Mouse (Mus musculus): Measurements from ENCODE around the gene Sidt2. TPM values are rescaled to one million over a fixed set of nuclear protein-coding genes. Genes with fewer than 3 reads are reported as not detected.

The Sidt2 gene
- total RNA-seq, 2 experiments from 2014 or later: 112 to 116 TPM

DNA sequence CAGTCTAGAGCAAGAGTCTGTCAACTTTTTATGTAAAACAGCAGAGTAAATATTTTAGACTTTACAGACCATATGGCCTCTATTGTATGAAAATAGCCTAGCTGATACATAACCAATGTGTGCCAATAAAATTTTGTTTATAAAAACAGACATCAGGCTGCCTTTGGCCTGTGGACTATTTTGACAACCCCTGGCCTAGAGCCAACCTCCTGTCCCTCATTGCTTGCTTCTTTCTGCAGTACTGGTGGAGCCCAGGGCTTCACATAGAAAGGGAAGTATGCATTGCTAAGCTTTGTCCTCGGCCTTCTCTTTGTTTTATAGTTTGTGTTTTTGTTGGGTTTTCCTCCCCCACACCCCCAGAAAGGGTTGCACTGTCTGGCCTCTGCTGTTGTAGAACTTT is 23.1 kb downstream of the Sidt2 start:
- intact Hi-C loops (cut with DNase I): no loop called here

DNA sequence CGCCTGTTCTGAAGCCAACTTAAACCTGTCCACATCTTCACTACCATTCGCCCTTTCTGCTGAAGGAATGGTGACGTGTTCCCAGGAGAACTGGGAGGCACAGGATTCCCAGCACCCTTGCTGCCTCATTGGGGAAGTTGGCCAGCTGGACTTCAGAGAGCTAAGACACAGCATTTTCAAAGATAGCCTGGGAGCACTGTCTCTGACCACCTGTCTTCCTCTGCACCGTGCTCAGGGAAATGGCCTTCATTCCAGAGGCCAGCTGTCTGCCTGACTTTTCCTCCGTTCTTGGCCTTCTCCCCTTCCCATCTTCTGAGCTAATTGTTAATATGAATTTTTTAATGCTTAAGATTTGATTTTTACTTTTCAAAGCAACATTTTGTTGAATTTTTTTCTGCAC is 25.8 kb downstream of the Sidt2 start:
- intact Hi-C loops (cut with DNase I): no loop called here
- no peak for DNase-seq (ENCODE audit: low spot score in 2 of 2)

More for the DNA sequence above, 23.1 kb downstream of the Sidt2 start:
- no peak for DNase-seq (ENCODE audit: low spot score in 2 of 2)

DNA sequence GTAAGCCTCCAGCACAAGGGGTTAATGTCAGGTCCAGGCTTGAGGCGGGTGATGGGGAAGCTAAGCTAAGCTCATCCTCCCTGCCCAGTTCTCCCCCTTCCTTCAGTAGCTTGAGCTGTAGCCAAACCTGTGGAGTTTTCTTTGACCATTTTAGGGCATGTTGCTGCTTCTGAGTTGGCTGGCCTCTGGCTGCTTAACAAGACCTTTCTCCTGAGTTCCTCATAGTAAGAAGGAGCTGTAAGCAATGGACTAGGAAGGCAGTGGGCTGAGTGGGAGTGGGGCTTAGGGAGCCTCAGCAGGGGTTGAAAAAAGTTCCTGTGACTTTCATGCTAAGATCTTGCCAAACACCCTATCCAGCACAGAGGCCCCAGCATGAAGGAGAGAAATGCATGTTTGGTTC is 35.2 kb downstream of the Sidt2 start:
- DNase-seq (ENCODE audit: low spot score in 2 of 2): no peak
- intact Hi-C loops (cut with DNase I): no loop called here

DNA sequence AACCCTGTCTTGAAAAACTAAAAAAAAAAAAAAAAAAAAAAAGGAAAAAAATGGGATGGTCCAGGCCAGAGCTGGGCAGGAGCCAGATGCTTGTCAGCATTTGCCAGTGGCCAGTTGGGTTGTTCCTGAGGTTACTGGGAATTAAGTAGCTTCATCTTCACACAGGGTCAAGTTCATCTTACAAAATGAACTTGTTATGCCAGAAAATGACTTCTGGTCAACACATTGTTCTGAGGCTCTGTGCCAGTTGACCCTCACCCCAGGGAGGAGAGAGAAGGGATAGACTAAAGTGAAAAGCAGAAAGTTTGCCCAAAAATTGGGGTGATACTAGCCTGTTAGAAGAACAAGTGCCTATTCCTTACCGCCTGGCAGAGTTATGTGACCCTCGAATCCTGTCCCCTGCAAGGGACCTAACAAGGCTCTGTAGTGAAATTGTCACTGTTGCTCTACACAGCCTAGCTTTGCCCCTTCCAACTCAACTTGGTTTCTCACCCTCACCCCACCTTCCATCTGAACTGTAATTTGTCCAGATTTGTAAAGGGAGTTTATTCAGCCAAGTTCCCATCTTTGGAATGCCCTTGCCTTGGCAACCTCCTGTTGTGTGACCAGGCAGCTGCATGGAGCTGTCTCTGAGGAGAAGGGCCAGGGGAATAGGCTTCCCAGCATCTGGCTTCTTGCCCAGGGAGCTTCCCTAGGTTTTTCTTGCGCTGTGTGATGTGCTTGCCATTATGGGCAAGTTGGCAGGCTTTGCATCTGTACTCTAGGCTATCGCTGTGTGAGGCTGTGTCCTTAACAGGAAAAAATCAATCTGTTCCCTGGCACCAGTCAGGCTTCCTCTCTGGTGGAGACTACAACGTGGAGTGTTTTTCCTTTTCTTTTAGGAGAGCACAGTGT is 37.8 kb downstream of the Sidt2 start:
- DNase-seq (ENCODE audit: low spot score in 2 of 2): peak; percentile 72 to 75
- intact Hi-C loops (cut with DNase I): no loop called here

DNA sequence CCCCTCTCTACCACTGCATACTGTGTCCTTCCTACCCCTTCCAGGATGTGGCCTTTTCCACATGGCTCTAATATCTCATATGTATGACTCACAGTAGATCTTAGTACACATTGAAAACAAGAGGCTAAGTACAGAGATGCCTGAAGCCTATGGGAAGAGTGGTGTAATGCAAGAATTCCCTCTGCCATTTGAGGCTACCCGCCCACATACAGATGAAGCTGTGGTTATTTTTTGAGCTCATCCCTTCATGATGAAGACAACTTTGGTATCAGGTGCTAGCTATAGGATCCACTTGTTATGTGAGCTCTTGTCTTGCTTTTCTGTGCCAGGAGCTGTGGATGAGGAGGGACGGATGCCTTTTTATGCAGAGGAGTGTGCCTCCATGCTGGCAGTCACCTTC is 39.4 kb downstream of the Sidt2 start:
- intact Hi-C loops (cut with DNase I): no loop called here
- peak in 1 of 2 experiments; percentile 28 for DNase-seq (ENCODE audit: low spot score in 2 of 2)

DNA sequence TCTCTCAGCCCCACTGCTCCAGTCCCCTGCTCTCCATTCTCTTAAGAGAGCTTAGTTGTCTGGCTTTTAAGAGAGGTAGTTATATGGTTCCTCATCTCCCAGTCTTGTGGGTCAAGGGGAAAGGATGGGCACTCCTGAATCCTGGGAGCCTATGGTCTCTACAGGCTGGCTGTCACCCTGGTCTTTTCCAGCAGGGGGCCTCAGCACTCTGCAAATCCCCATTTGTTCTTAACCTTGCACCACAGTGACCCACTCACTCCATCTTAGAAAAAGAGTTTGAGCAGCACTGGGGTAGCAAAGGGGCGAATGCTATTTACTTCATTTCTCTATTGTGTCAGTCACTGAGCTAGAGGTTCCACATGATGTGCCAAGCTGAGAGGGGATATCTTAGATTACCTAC is 43.4 kb downstream of the Sidt2 start:
- peak; percentile 34 to 48 for DNase-seq (ENCODE audit: low spot score in 2 of 2)
- intact Hi-C loops (cut with DNase I): no loop called here

DNA sequence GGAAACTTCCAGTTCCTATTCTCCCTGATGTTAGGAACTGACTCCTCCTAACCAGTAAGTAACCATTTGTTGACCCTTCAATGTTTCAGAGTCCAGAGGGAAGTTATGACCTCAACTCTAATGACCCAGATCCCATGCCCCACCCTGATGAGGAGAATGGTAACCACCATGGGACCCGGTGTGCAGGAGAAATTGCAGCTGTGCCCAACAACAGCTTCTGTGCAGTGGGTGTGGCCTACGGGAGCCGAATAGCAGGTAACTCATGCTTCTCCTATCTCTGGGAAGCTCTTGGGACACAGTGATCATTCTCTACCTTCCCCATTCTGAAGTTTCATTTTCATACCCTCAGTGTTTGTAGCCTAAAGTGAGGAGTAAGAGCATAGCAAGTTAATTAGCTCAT is 44.1 kb downstream of the Sidt2 start:
- intact Hi-C loops (cut with DNase I): no loop called here
- DNase-seq (ENCODE audit: low spot score in 2 of 2): no peak

DNA sequence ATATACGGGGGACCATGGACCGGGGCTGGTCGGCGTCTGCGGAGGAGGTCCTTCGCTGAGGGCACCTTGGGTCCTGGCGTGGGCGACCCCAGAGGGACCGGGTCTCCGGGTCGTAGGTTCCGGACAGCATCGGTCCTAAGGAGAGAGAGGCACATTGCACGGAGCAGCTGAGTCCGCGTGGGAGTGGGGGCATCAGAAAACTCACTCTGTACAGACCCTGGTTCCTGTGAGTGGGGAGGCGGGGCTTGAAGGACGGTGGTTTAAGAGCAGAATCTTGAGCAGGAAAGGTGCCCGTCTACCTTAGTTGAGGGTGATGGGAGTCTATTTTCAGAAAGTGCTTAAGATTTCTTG is 48.0 kb downstream of the Sidt2 start:
- DNase-seq (ENCODE audit: low spot score in 2 of 2): no peak
- intact Hi-C loops (cut with DNase I): no loop called here

DNA sequence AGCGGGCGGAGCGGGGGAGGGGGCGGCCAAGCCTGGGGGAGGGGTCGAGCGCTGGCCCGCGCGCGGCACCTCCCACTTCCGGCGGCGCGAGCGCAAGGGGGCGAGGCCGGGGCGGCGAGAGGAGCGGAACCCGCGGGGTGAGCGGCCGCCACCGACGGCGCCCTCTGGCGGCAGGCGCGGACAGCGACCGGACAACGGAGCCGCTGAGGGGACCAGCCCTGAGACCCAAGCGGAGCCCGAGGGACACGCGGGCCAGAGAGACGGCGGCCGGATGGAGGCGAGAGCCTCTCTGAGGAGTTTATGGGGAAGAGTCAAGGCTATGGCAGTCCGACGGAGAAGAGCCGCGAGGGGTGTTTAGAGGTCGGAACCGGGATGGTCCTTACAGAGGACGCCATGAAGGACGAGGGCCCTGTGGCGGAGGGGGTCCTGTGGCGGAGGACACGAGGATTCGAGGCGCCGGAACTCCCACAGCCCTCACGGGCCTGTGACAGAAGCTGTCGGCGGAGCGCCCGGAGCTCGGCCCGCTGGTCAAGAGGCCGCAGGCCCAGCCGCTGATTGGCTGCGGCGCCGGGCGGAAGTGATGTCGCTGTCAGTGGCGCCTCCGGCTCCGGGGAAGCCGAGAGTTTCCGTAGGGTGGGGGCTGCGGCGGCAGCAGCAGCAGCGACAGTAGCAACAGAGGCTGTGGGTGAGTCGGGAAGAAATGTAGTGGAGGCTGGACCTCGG is 48.5 kb downstream of the Sidt2 start, which contains the start of the genes Pcsk7 and Rnf214:
TSS of gene Pcsk7 (plus strand) at position 143 of the 723 bp plus-strand sequence.
TSS of gene Rnf214 (minus strand) at position 557 of the 723 bp plus-strand sequence.
- intact Hi-C loops (cut with DNase I): no loop called here
- peak; percentile 89 to 92 for DNase-seq (ENCODE audit: low spot score in 2 of 2)

DNA sequence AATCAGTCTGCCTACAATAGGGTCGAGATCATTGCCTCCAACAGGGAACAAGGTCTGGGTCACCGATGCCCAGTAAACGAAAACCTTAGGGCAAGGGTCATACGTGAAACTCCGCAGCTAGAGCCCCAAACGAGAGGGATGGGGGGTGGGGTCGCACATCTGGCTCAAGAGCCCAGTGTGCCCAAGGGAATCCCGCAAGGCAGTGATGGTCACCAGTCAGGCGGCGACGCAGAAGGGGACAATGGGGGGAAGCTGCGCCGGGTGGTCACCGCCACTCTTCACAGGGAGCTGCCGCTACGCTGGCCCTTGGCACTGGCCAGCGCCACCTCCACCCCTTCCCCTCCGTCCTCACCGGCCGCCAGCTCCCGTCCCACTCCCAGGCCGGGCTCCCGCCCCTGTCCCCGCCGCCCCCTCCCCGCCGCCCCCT is 49.2 kb downstream of the Sidt2 start:
- intact Hi-C loops (cut with DNase I): no loop called here

DNA sequence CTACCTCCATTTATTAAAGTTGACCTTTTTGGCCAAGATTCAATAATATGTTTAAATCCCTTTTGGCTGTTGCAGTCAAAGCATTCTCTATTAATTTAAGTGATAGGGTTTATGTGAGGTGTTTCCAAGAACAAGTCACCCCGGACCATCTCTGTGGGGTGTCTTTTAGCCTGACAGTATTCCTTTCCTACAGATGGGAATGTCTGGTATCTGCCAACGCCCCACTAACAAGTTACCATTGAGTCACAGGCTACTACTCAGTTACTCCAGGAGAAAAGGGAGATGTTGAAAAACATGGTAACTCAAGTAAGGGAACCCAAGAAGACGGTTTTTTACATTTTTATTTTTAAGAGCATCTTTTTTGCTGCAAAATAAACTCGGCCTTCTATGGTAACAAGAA is 49.9 kb downstream of the Sidt2 start:
- no peak for DNase-seq (ENCODE audit: low spot score in 2 of 2)
- intact Hi-C loops (cut with DNase I): no loop called here

More for the DNA sequence above, 49.2 kb downstream of the Sidt2 start:
- DNase-seq (ENCODE audit: low spot score in 2 of 2): peak in 1 of 2 experiments; percentile 24

DNA sequence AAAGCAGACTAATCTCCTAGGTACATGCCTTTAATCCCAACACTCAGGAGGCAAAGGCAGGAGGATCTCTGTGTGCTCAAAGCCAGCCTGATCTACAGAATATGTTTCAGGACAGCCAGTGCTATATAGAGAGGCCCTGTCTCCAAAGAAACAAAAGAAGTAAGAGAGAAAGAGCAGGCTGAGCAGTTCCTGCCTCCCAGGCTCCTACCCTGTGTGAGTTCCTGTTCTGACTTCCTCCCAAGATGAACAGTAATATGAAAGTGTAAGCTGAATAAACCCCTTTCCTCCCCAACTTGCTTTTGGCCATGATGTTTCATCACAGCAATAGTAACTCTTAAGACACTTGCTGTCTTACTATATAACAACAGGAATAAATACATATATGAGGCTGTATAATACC is 61.4 kb downstream of the Sidt2 start:
- intact Hi-C loops (cut with DNase I): no loop called here
- no peak for DNase-seq (ENCODE audit: low spot score in 2 of 2)

Small RNA genes lying within 50 kb of the gene (microRNA-seq; reads per million reads assigned to microRNA genes)
- gene Mir7087: 0 to 0.67 reads per million in 2 experiments

Other genes with a start within 250 kb of the Sidt2 start
- gene Cep164, start 126.6 kb downstream of the Sidt2 start, total RNA-seq (2021): 10 to 100 TPM; 15.0 to 15.4 TPM
- gene Bace1, start 116.7 kb downstream of the Sidt2 start, total RNA-seq (2021): 100 to 1,000 TPM; 108 to 111 TPM
- gene Pcsk7, start 48.8 kb downstream of the Sidt2 start, total RNA-seq (2021): 10 to 100 TPM; 19.7 to 20.3 TPM
- gene Rnf214, start 48.3 kb downstream of the Sidt2 start, total RNA-seq (2021): 10 to 100 TPM; 74.5 to 75.5 TPM
- 10 to 100 TPM; 13.1 to 16.2 TPM for gene Tagln, start 19.2 kb downstream of the Sidt2 start, total RNA-seq (2021)
- gene Pafah1b2, start 57.4 kb upstream of the Sidt2 start, total RNA-seq (2021): 100 to 1,000 TPM; 212 to 230 TPM
- gene Sik3, start 57.6 kb upstream of the Sidt2 start, total RNA-seq (2021): 100 to 1,000 TPM in 1 of 2 experiments, 10 to 100 TPM in 1; 95.0 to 103 TPM